Mouse (Mus musculus): ENCODE data around the gene Myof. TPM values are rescaled to one million over a fixed set of nuclear protein-coding genes. Genes with fewer than 3 reads are reported as not detected.

Myof gene
- total and polyA plus RNA-seq, 3 experiments, result 0.30 to 4.1 (median 0.59) TPM

DNA sequence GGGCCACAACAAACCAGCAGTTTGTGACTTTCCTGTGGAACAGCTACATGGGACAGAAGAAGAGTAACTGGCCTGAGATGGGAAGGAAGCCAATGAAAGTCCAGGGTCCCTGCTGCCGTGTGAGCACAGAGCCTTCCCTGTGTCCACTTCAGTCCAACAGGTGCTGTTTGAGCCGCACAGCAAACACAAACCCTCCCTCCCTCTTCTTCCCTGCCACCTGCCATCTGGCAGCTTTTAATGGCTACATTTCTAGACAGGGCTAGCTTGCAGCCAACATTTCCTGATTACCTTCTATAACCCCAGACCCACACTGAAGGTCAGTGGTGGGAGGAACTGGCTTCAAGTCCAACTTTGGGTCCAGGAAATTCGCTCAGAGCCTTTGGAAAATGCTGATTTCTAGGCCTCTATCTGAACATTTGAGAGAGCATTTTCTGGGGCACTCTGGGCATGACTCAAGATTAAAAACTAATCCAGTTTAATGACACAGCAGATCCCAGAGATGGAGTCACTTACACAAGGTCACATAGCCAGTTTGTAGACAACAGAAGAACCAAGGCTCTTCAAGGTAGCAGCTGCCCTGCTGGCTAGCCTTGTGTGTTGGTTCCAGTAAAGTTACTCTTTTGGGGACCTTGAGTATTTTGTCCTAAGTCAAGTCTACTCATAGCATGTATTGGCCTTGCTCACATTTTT, 34.6 kb upstream of the Myof start:
- H3K9ac ChIP-seq (ENCODE audit: insufficient read depth, low read depth), result no peak overlapping the region
- no peaks in the 10 kb centered on the region for H3K79me2 ChIP-seq (replicated peaks; ENCODE audit: control insufficient read depth, extremely low read depth, insufficient read depth, poor library complexity, severe bottlenecking)
- peaks cover 6 to 29% of the 10 kb centered on the region in 2 experiments for H3K36me3 ChIP-seq (replicated peaks in 1 of 2; ENCODE audit: control insufficient read depth in 1 of 2, insufficient read depth in 1 of 2, low read length in 1 of 2)
- no peak overlapping the region for H3K27ac ChIP-seq (ENCODE audit: insufficient read depth, low read depth)
- in situ Hi-C loops (cut with MboI; ENCODE audit: low pct_ligation_motif_present, low pct_unique_long_range_greater_than_20kb, low sequenced_read_pairs) (no loop called here), dilution Hi-C loops (cut with MboI; ENCODE audit: extremely low pct_ligation_motif_present, extremely low pct_unique_long_range_greater_than_20kb, low sequenced_read_pairs) (no loop called here)
- no peaks in the 10 kb centered on the region for H3K27me3 ChIP-seq (replicated peaks)
- no peaks in the 10 kb centered on the region for H3K9me3 ChIP-seq (replicated peaks; ENCODE audit: low read length)
- H3K4me3 ChIP-seq (replicated peaks in 1 of 3; ENCODE audit: low read depth in 2 of 3, low read length in 2 of 3, poor library complexity in 1 of 3), result no peak overlapping the region
- DNase-seq (ENCODE audit: extremely low read depth), result no peak
- H3K4me1 ChIP-seq (ENCODE audit: control insufficient read depth in 1 of 2, insufficient read depth in 2 of 2), result peaks cover 0 to 2% of the 10 kb centered on the region in 2 experiments; a peak in 2 of 4 replicates
- H3K4me2 ChIP-seq (ENCODE audit: insufficient read depth, low read depth, poor library complexity, severe bottlenecking), result no peak overlapping the region
- no peak for TF ChIP-seq CHD1 (IDR thresholded peaks at IDR 0.05; ENCODE audit: low read depth, low read length)

DNA sequence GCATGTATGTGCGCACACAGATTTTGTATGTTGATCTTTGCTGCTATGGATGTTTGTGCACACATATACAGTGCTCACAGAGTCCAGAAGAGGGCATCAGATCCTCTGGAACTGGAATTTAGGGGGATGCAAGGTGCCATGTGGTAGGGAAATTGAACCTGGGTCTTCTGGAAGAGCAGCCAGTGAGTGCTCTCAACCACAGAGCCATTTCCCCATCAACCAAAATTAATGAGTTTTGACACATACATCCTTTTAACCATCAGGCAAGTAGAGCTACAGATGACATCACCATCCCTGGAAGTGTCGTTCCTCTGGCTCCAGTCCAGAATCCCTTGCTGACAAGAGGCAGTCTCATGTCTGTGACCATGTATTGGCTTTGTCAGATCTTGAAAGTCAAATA, 32.9 kb upstream of the Myof start:
- no peak overlapping the region for H3K27ac ChIP-seq (ENCODE audit: insufficient read depth, low read depth)
- peaks cover 0 to 2% of the 10 kb centered on the region in 2 experiments; a peak in 2 of 4 replicates for H3K4me1 ChIP-seq (ENCODE audit: control insufficient read depth in 1 of 2, insufficient read depth in 2 of 2)
- no peaks in the 10 kb centered on the region for H3K27me3 ChIP-seq (replicated peaks)
- dilution Hi-C loops (cut with MboI; ENCODE audit: extremely low pct_ligation_motif_present, extremely low pct_unique_long_range_greater_than_20kb, low sequenced_read_pairs) (no loop called here), in situ Hi-C loops (cut with MboI; ENCODE audit: low pct_ligation_motif_present, low pct_unique_long_range_greater_than_20kb, low sequenced_read_pairs) (no loop called here)
- no peak for TF ChIP-seq MXI1 (IDR thresholded peaks at IDR 0.05; ENCODE audit: low read depth, low read length)
- no peak for TF ChIP-seq JUN (IDR thresholded peaks at IDR 0.05; ENCODE audit: insufficient read depth, low read depth, low read length)
- no peak for TF ChIP-seq USF1 (IDR thresholded peaks at IDR 0.05; ENCODE audit: low read depth, low read length)
- peak; percentile 45 for TF ChIP-seq RAD21 (IDR thresholded peaks at IDR 0.05; ENCODE audit: low read depth, low read length)
- no peak for TF ChIP-seq ZMIZ1 (IDR thresholded peaks at IDR 0.05; ENCODE audit: low read depth, low read length)
- TF ChIP-seq BHLHE40 (IDR thresholded peaks at IDR 0.05; ENCODE audit: low read depth, low read length), result no peak
- no peak for TF ChIP-seq MAZ (IDR thresholded peaks at IDR 0.05; ENCODE audit: low read depth, low read length)
- TF ChIP-seq TCF12 (IDR thresholded peaks at IDR 0.05; ENCODE audit: low read depth, low read length), result no peak
- no peak for TF ChIP-seq JUND (conservative IDR thresholded peaks at IDR 0.05; ENCODE audit: low read depth, low read length)
- TF ChIP-seq GABPA (IDR thresholded peaks at IDR 0.05; ENCODE audit: insufficient replicate concordance, low read depth, low read length), result no peak
- no peak for TF ChIP-seq E2F4 (IDR thresholded peaks at IDR 0.05; ENCODE audit: insufficient replicate concordance, low read depth, low read length)
- no peak for TF ChIP-seq ZNF384 (IDR thresholded peaks at IDR 0.05; ENCODE audit: low read depth, low read length)
- TF ChIP-seq POLR2A (IDR thresholded peaks at IDR 0.05; ENCODE audit: low read depth, low read length), result no peak
- TF ChIP-seq ETS1 (conservative IDR thresholded peaks at IDR 0.05; ENCODE audit: low read depth, low read length), result no peak
- TF ChIP-seq RCOR1 (conservative IDR thresholded peaks at IDR 0.05; ENCODE audit: low read depth, low read length), result no peak
- no peak for TF ChIP-seq MAX (IDR thresholded peaks at IDR 0.05; ENCODE audit: low read length)
- TF ChIP-seq SMC3 (IDR thresholded peaks at IDR 0.05; ENCODE audit: low read depth, low read length), result peak; percentile 49
- TF ChIP-seq CHD2 (IDR thresholded peaks at IDR 0.05; ENCODE audit: low read length), result no peak
- TF ChIP-seq CTCF (conservative IDR thresholded peaks at IDR 0.05 in 1 of 2, IDR thresholded peaks at IDR 0.05 in 1 of 2; ENCODE audit: low read depth in 2 of 2, low read length in 2 of 2), result peak in 1 of 2 experiments; percentile 41; a peak in 2 of 4 replicates
- TF ChIP-seq MEF2A (IDR thresholded peaks at IDR 0.05; ENCODE audit: borderline replicate concordance, low read depth, low read length), result no peak
- H3K79me2 ChIP-seq (replicated peaks; ENCODE audit: control insufficient read depth, extremely low read depth, insufficient read depth, poor library complexity, severe bottlenecking), result no peaks in the 10 kb centered on the region
- H3K4me2 ChIP-seq (ENCODE audit: insufficient read depth, low read depth, poor library complexity, severe bottlenecking), result no peak overlapping the region
- peaks cover 18 to 45% of the 10 kb centered on the region in 2 experiments for H3K36me3 ChIP-seq (replicated peaks in 1 of 2; ENCODE audit: control insufficient read depth in 1 of 2, insufficient read depth in 1 of 2, low read length in 1 of 2)
- no peak overlapping the region for H3K9ac ChIP-seq (ENCODE audit: insufficient read depth, low read depth)
- no peaks in the 10 kb centered on the region for H3K9me3 ChIP-seq (replicated peaks; ENCODE audit: low read length)
- no peak overlapping the region for H3K4me3 ChIP-seq (replicated peaks in 1 of 3; ENCODE audit: low read depth in 2 of 3, low read length in 2 of 3, poor library complexity in 1 of 3)
- DNase-seq (ENCODE audit: extremely low read depth), result no peak

Data from CH12.LX (cell line).